ENCODE assay signal across 19 mouse cellular contexts in genomic region chr14:38703894-38704293, GRCm38 (mm10).
A peak's percentile ranks its signal among the peaks of the same experiment; 100 is the strongest.
DNase-seq lines count a peak whose midpoint lies in the region; ATAC-seq and TF ChIP-seq lines count a peak whose summit lies in the region.
"Had no signal": no experiment of that assay in that cellular context is flagged by ENCODE, and none has a peak within 500 bp of the region (broad histone marks: within the 10 kb centered on the region; RNA-seq: fewer than 3 reads in every experiment).

No protein-coding gene starts in this region.

- H3K4me3 ChIP-seq in embryonic facial prominence, embryonic 11.5 days (ENCODE audit: low read depth, low read length) = no peak overlapping the region
- H3K4me3 ChIP-seq in embryonic facial prominence, embryonic 10.5 days = no peak overlapping the region
- H3K4me3 ChIP-seq in hindbrain, postnatal 0 days (ENCODE audit: low read length) = no peak overlapping the region
- H3K4me3 ChIP-seq in hindbrain, embryonic 13.5 days = no peak overlapping the region
- H3K4me3 ChIP-seq in midbrain, embryonic 13.5 days (replicated peaks) = no peak overlapping the region
- H3K4me3 ChIP-seq: embryonic facial prominence, embryonic 15.5 days; heart, embryonic 13.5 days; hindbrain, embryonic 15.5 days; layer of hippocampus, adult 2 months had no signal

- H3K4me2 ChIP-seq in embryonic facial prominence, embryonic 11.5 days (ENCODE audit: low read depth, low read length) = no peak overlapping the region
- H3K4me2 ChIP-seq in hindbrain, postnatal 0 days (ENCODE audit: low read depth, low read length) = no peak overlapping the region
- H3K4me2 ChIP-seq in hindbrain, embryonic 13.5 days = no peak overlapping the region
- H3K4me2 ChIP-seq in midbrain, embryonic 13.5 days (replicated peaks) = no peak overlapping the region
- H3K4me2 ChIP-seq: embryonic facial prominence, embryonic 15.5 days; heart, embryonic 13.5 days; hindbrain, embryonic 15.5 days had no signal

- 45% methylated on average over 4 of the region's 4 CpGs for WGBS in embryonic facial prominence, embryonic 11.5 days
- 52% methylated on average over 4 of the region's 4 CpGs for WGBS in embryonic facial prominence, embryonic 10.5 days
- 33% methylated on average over 4 of the region's 4 CpGs for WGBS in hindbrain, postnatal 0 days
- 35% methylated on average over 4 of the region's 4 CpGs for WGBS in hindbrain, embryonic 13.5 days
- 12% methylated on average over 4 of the region's 4 CpGs for WGBS in midbrain, embryonic 13.5 days

- TF ChIP-seq CTCF in hindbrain, postnatal 0 days (IDR thresholded peaks at IDR 0.05; ENCODE audit: low read depth) = no peak

- DNase-seq in embryonic facial prominence, embryonic 11.5 days (ENCODE audit: low spot score) = peak; percentile 6
- DNase-seq in embryonic facial prominence, embryonic 10.5 days (ENCODE audit: low spot score) = no peak
- DNase-seq in hindbrain, postnatal 0 days (ENCODE audit: low spot score) = peak; percentile 10
- no peak for DNase-seq in kidney, adult 11 months
- DNase-seq in MN1 (ENCODE audit: low spot score) = no peak
- DNase-seq: B cell, adult 2 months; cerebellum, adult 9-11 months; heart, adult 11 months; kidney, postnatal 10 days had no signal

- no peaks in the 10 kb centered on the region for H3K36me3 ChIP-seq in embryonic facial prominence, embryonic 11.5 days (replicated peaks; ENCODE audit: control insufficient read depth, insufficient read depth, low read depth, low read length)
- H3K36me3 ChIP-seq in embryonic facial prominence, embryonic 10.5 days (replicated peaks) = no peaks in the 10 kb centered on the region
- H3K36me3 ChIP-seq in hindbrain, postnatal 0 days (ENCODE audit: insufficient read depth, low read length) = no peaks in the 10 kb centered on the region
- H3K36me3 ChIP-seq in hindbrain, embryonic 13.5 days = no peaks in the 10 kb centered on the region
- no peaks in the 10 kb centered on the region for H3K36me3 ChIP-seq in midbrain, embryonic 13.5 days
- H3K36me3 ChIP-seq: embryonic facial prominence, embryonic 15.5 days; heart, embryonic 13.5 days; hindbrain, embryonic 15.5 days had no signal

- no peak for ATAC-seq in embryonic facial prominence, embryonic 11.5 days (replicated peaks; ENCODE audit: insufficient number of reproducible peaks, low FRiP score, low TSS enrichment, low read depth)
- ATAC-seq in hindbrain, postnatal 0 days = no peak
- ATAC-seq in hindbrain, embryonic 13.5 days (ENCODE audit: low FRiP score) = no peak
- peak; percentile 27; the same call in 1 of the 2 replicates for ATAC-seq in midbrain, embryonic 13.5 days
- ATAC-seq: intestine, postnatal 0 days had no signal

- no peak overlapping the region for H3K27ac ChIP-seq in embryonic facial prominence, embryonic 11.5 days (replicated peaks; ENCODE audit: low read depth, low read length)
- H3K27ac ChIP-seq in embryonic facial prominence, embryonic 10.5 days (replicated peaks) = no peak overlapping the region
- H3K27ac ChIP-seq in hindbrain, postnatal 0 days = no peak overlapping the region
- no peak overlapping the region for H3K27ac ChIP-seq in hindbrain, embryonic 13.5 days
- no peak overlapping the region for H3K27ac ChIP-seq in midbrain, embryonic 13.5 days
- H3K27ac ChIP-seq: embryonic facial prominence, embryonic 15.5 days; heart, embryonic 13.5 days; hindbrain, embryonic 15.5 days; layer of hippocampus, adult 2 months; liver, embryonic 14.5 days; macrophage; stomach, postnatal 0 days had no signal

- H3K4me1 ChIP-seq in embryonic facial prominence, embryonic 11.5 days (ENCODE audit: control insufficient read depth, insufficient read depth, low read length) = no peaks in the 10 kb centered on the region
- H3K4me1 ChIP-seq in embryonic facial prominence, embryonic 10.5 days = peaks cover 4% of the 10 kb centered on the region; the same call in 1 of the 2 replicates
- H3K4me1 ChIP-seq in hindbrain, postnatal 0 days (ENCODE audit: insufficient read depth, low read length) = peaks cover 7% of the 10 kb centered on the region; the same call in 1 of the 2 replicates
- H3K4me1 ChIP-seq in hindbrain, embryonic 13.5 days (replicated peaks) = peaks cover 5% of the 10 kb centered on the region
- peaks cover 19% of the 10 kb centered on the region for H3K4me1 ChIP-seq in midbrain, embryonic 13.5 days (replicated peaks)
- H3K4me1 ChIP-seq: embryonic facial prominence, embryonic 15.5 days; heart, embryonic 13.5 days; hindbrain, embryonic 15.5 days had no signal

- no peaks in the 10 kb centered on the region for H3K9me3 ChIP-seq in embryonic facial prominence, embryonic 11.5 days (replicated peaks; ENCODE audit: control insufficient read depth, low read length)
- no peaks in the 10 kb centered on the region for H3K9me3 ChIP-seq in embryonic facial prominence, embryonic 10.5 days
- no peaks in the 10 kb centered on the region for H3K9me3 ChIP-seq in hindbrain, postnatal 0 days (ENCODE audit: low read length)
- no peaks in the 10 kb centered on the region for H3K9me3 ChIP-seq in hindbrain, embryonic 13.5 days
- H3K9me3 ChIP-seq in midbrain, embryonic 13.5 days = no peaks in the 10 kb centered on the region
- H3K9me3 ChIP-seq: embryonic facial prominence, embryonic 15.5 days; heart, embryonic 13.5 days; hindbrain, embryonic 15.5 days had no signal

- no peaks in the 10 kb centered on the region for H3K27me3 ChIP-seq in embryonic facial prominence, embryonic 11.5 days (ENCODE audit: control insufficient read depth, insufficient read depth, low read length)
- no peaks in the 10 kb centered on the region for H3K27me3 ChIP-seq in embryonic facial prominence, embryonic 10.5 days (replicated peaks; ENCODE audit: low read depth, poor library complexity, severe bottlenecking)
- no peaks in the 10 kb centered on the region for H3K27me3 ChIP-seq in hindbrain, postnatal 0 days (ENCODE audit: insufficient read depth, low read length)
- H3K27me3 ChIP-seq in hindbrain, embryonic 13.5 days = no peaks in the 10 kb centered on the region
- 0 out of 2 replicates have a peak, but pooled peaks cover 3% of the 10 kb centered on the region for H3K27me3 ChIP-seq in midbrain, embryonic 13.5 days
- H3K27me3 ChIP-seq: embryonic facial prominence, embryonic 15.5 days; heart, embryonic 13.5 days; hindbrain, embryonic 15.5 days had no signal

- H3K9ac ChIP-seq in embryonic facial prominence, embryonic 11.5 days (replicated peaks; ENCODE audit: low read length) = no peak overlapping the region
- H3K9ac ChIP-seq in hindbrain, postnatal 0 days (replicated peaks; ENCODE audit: low read length) = no peak overlapping the region
- no peak overlapping the region for H3K9ac ChIP-seq in hindbrain, embryonic 13.5 days
- H3K9ac ChIP-seq in midbrain, embryonic 13.5 days (replicated peaks) = no peak overlapping the region
- H3K9ac ChIP-seq: embryonic facial prominence, embryonic 15.5 days; heart, embryonic 13.5 days; hindbrain, embryonic 15.5 days; liver, embryonic 14.5 days had no signal

Comparison
In these comparisons a context has a peak if more than half of its experiments do, and no peak if none do; other contexts are left out.
1. DNase-seq: peak in embryonic facial prominence, embryonic 11.5 days (single experiment) and hindbrain, postnatal 0 days (single experiment); none in embryonic facial prominence, embryonic 10.5 days (single experiment), kidney, adult 11 months (single experiment) and MN1 (single experiment).